Comparison of ENCODE assay signal across 21 mouse cellular contexts in the genomic region with DNA sequence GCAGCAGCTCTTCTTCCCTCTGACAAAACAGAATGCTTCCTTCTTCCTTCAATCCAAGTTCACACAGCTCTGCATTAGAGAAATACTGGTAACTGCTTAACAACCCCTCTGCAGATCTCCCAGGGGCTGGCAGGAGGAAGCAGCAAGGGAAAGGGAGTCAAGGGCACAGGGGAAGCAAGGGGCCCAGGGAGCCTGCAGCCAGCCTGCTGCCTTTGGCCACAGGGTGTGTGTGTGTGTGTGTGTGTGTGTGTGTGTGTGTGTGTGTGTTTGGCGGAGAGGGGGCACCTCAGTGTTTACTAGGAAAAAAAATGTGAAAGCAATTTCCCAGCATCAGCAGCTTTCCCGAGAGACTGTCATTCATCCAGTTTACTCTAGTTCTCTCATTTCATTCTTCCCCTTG.
"Had no signal": no experiment of that assay in that cellular context is flagged by ENCODE, and none has a peak within 500 bp of the region (broad histone marks: within the 10 kb centered on the region; RNA-seq: fewer than 3 reads in every experiment).

No protein-coding gene starts in this region.

- H3K9ac ChIP-seq: kidney, embryonic 15.5 days; limb, embryonic 13.5 days; liver, embryonic 12.5 days; liver, embryonic 15.5 days; lung, embryonic 15.5 days; midbrain, embryonic 13.5 days; neural tube, embryonic 12.5 days; neural tube, embryonic 15.5 days had no signal

- ATAC-seq: liver, embryonic 12.5 days had no signal

- H3K4me1 ChIP-seq: kidney, embryonic 15.5 days; liver, embryonic 12.5 days; liver, embryonic 15.5 days; lung, embryonic 15.5 days; megakaryocyte, embryonic 14.5 days had no signal

- H3K36me3 ChIP-seq: kidney, embryonic 15.5 days; limb, embryonic 13.5 days; liver, embryonic 12.5 days; liver, embryonic 15.5 days; lung, embryonic 15.5 days; midbrain, embryonic 10.5 days; midbrain, embryonic 13.5 days; neural tube, embryonic 12.5 days; neural tube, embryonic 15.5 days had no signal

- H3K27me3 ChIP-seq: kidney, embryonic 15.5 days; limb, embryonic 13.5 days; liver, embryonic 12.5 days; liver, embryonic 15.5 days; lung, embryonic 15.5 days; megakaryocyte, embryonic 14.5 days; midbrain, embryonic 13.5 days had no signal

- H3K27ac ChIP-seq: kidney, embryonic 15.5 days; left cerebral cortex, adult 2 months; limb, embryonic 13.5 days; liver, embryonic 12.5 days; liver, embryonic 15.5 days; lung, embryonic 15.5 days; midbrain, embryonic 10.5 days; midbrain, embryonic 13.5 days; neural tube, embryonic 12.5 days; neural tube, embryonic 15.5 days had no signal

- H3K4me3 ChIP-seq: kidney, embryonic 15.5 days; left cerebral cortex, adult 2 months; limb, embryonic 13.5 days; liver, embryonic 12.5 days; liver, embryonic 15.5 days; lung, embryonic 15.5 days; midbrain, embryonic 10.5 days; midbrain, embryonic 13.5 days; neural tube, embryonic 12.5 days; neural tube, embryonic 15.5 days had no signal

- H3K9me3 ChIP-seq: kidney, embryonic 15.5 days; limb, embryonic 13.5 days; liver, embryonic 12.5 days; liver, embryonic 15.5 days; lung, embryonic 15.5 days; megakaryocyte, embryonic 14.5 days; midbrain, embryonic 10.5 days; midbrain, embryonic 13.5 days; neural tube, embryonic 12.5 days; neural tube, embryonic 15.5 days had no signal

- DNase-seq: kidney, adult 8-10 months; kidney, postnatal 10 days; kidney, postnatal 36 days; layer of hippocampus, postnatal 36 days; liver; lung, adult 18-20 months; lung, postnatal 10 days; lung, postnatal 36 days; thymus, adult 18-20 months; thymus, postnatal 36 days had no signal

- H3K4me2 ChIP-seq: kidney, embryonic 15.5 days; limb, embryonic 13.5 days; liver, embryonic 12.5 days; liver, embryonic 15.5 days; lung, embryonic 15.5 days; midbrain, embryonic 13.5 days; neural tube, embryonic 12.5 days; neural tube, embryonic 15.5 days had no signal
